Mouse (Mus musculus) R1 (cell line): ENCODE measurements around the gene Hint3.
"Not testable (repeated sequence)": the region's sequence is repeated elsewhere in the genome, so short reads cannot be mapped to it uniquely, and the experiment has no call there.

Experiments used
- DNase-seq: peaks from one replicate; pipeline ENCODE4 v3.0.0-alpha.2; 2018; ENCODE audit warnings: low read depth, low spot score

Hint3 gene

GRCm38 (mm10) chr10:30629513-30629912 lies at the start of gene Hint3:
Hint3 (minus strand) TSS chr10:30629632.
- DNase-seq = peak; percentile 82

- peak; percentile 16 for DNase-seq
Measured at GRCm38 (mm10) chr10:30678051-30678450, 48.6 kb upstream of the Hint3 start.

- no peak for DNase-seq
Measured at GRCm38 (mm10) chr10:30674825-30675224, 45.4 kb upstream of the Hint3 start.

GRCm38 (mm10) chr10:30666580-30666979 lies 37.1 kb upstream of the Hint3 start:
- DNase-seq = no peak

- DNase-seq = peak; percentile 16
Measured at GRCm38 (mm10) chr10:30660564-30661328, 31.3 kb upstream of the Hint3 start.

- peak; percentile 90 for DNase-seq
Measured at GRCm38 (mm10) chr10:30655655-30656054, 26.2 kb upstream of the Hint3 start.

- DNase-seq = no peak
Measured at GRCm38 (mm10) chr10:30647681-30648080, 18.2 kb upstream of the Hint3 start.

- DNase-seq = no peak
Measured at GRCm38 (mm10) chr10:30638216-30638615, 8.8 kb upstream of the Hint3 start.

GRCm38 (mm10) chr10:30636474-30637154 lies 7.2 kb upstream of the Hint3 start:
- not testable (repeated sequence) for DNase-seq

- no peak for DNase-seq
Measured at GRCm38 (mm10) chr10:30632718-30633117, 3.3 kb upstream of the Hint3 start.

GRCm38 (mm10) chr10:30629977-30630376 lies 545 bp upstream of the Hint3 start:
- DNase-seq = no peak

GRCm38 (mm10) chr10:30628444-30628843 lies 988 bp downstream of the Hint3 start:
- peak; percentile 83 for DNase-seq

GRCm38 (mm10) chr10:30627548-30627947 lies 1.9 kb downstream of the Hint3 start:
- DNase-seq = peak; percentile 98

GRCm38 (mm10) chr10:30624161-30625019 lies 5.0 kb downstream of the Hint3 start:
- peak; percentile 38 for DNase-seq

GRCm38 (mm10) chr10:30622928-30623327 lies 6.5 kb downstream of the Hint3 start:
- peak; percentile 54 for DNase-seq

- DNase-seq = no peak
Measured at GRCm38 (mm10) chr10:30618918-30619210, 10.6 kb downstream of the Hint3 start.

- DNase-seq = peak; percentile 97
Measured at GRCm38 (mm10) chr10:30618091-30618917, 11.1 kb downstream of the Hint3 start.

GRCm38 (mm10) chr10:30613039-30613438 lies 16.4 kb downstream of the Hint3 start:
- no peak for DNase-seq

GRCm38 (mm10) chr10:30609614-30610013 lies 19.8 kb downstream of the Hint3 start:
- DNase-seq = no peak

- no peak for DNase-seq
Measured at GRCm38 (mm10) chr10:30608109-30608508, 21.3 kb downstream of the Hint3 start.

GRCm38 (mm10) chr10:30600542-30600966 lies 28.9 kb downstream of the Hint3 start, which contains the start of gene Trmt11:
Trmt11 (minus strand) TSS chr10:30600749.
- peak; percentile 95 for DNase-seq
